Mouse (Mus musculus) liver, adult 2 months (tissue): Measurements from ENCODE around the gene Mfsd4b5.

Experiments used
- CTCF ChIP-seq: fragments of 200-500 bp; IDR thresholded peaks from 2 replicates; pipeline ENCODE4 v1.5.1; 2011; ENCODE audit warnings: low read depth, low read length, control low read depth
- POLR2A ChIP-seq: fragments of 200-500 bp; IDR thresholded peaks from 2 replicates; pipeline ENCODE4 v1.6.1; 2011; ENCODE audit warnings: low read length, control low read depth; ENCODE audit not compliant: insufficient read depth; ENCODE audit errors: extremely low read depth

GRCm38 (mm10) chr10:39961906-39962305 lies 24.5 kb downstream of the Mfsd4b5 start:
- no peak for TF ChIP-seq CTCF
- no peak for TF ChIP-seq POLR2A
